Mouse (Mus musculus) liver, postnatal 0 days (tissue): ENCODE measurements around the gene Slc16a1.

Source experiments
- CTCF ChIP-seq: sonication (generic); IDR thresholded peaks from 2 replicates; pipeline ENCODE4 v1.5.1; 2016; ENCODE audit warnings: antibody characterized with exemption, low read depth
- EP300 ChIP-seq: IDR thresholded peaks from 2 replicates; pipeline ENCODE4 v1.6.1; 2016; ENCODE audit warnings: antibody characterized with exemption, low read depth, mild to moderate bottlenecking

DNA sequence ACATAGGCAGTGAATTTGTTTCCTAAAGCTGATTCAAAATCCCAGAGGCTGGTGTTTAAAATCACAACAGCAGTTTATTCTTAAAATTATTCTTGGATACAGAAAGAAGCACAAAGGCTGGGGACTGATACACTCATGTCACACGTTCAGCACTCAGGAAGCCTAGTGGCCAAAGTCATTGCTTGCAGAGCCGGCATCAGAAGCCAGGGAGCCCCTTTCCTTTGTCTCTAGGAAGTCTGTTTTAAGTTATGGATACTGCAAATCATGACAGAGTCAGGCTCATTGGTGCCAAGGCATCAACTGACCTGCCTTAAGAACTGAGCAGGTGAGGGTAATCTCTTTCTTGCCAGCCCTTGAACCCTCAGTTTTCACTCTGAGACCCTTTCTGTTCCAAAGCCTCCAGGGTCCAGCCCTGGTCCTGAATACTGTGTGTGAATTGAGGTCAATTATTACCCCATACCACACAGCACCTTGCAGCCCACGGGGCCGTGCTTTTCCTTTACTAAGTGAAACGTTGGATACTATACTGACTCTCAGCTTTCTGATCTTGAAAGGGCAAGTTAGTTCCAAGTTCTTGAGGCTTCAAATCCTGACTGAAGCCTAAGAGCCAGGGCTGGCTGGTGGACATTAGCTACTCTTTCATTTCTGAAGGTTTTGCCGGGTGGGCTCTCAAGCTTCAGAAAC lies 41.9 kb upstream of the Slc16a1 start:
- TF ChIP-seq CTCF (no peak), EP300 (no peak)
